Mouse (Mus musculus): Measurements from ENCODE around the gene Gm11563.

GRCm38 (mm10) chr11:99659256-99659655, 496 bp upstream of the Gm11563 start:
- TF ChIP-seq CTCF (conservative IDR thresholded peaks at IDR 0.05; ENCODE audit: low read length) (no peak), POU5F1 (IDR thresholded peaks at IDR 0.05; ENCODE audit: borderline replicate concordance, low read length) (no peak), NANOG (IDR thresholded peaks at IDR 0.05; ENCODE audit: borderline replicate concordance, low read length) (no peak)
